Mouse (Mus musculus) neural tube, embryonic 13.5 days (tissue): Measurements from ENCODE around the gene Gm20388. TPM values are rescaled to one million over a fixed set of nuclear protein-coding genes. Genes with fewer than 3 reads are reported as not detected.
"Not testable (repeated sequence)": the region's sequence is repeated elsewhere in the genome, so short reads cannot be mapped to it uniquely, and the experiment has no call there.

Experiments used
- ATAC-seq: fragments of 200-750 bp; cut with Nextera tagmentation; 2 replicates; pipeline ENCODE4 v1.8.0; 2017; ENCODE audit warnings: low read depth, mild to moderate bottlenecking, moderate TSS enrichment, moderate library complexity
- H3K27ac ChIP-seq: fragments of 300-500 bp; sonication (generic); replicated peaks from 2 replicates; pipeline ENCODE4 v1.5.1; 2015; ENCODE audit warnings: moderate library complexity, mild to moderate bottlenecking, inconsistent platforms
- H3K27me3 ChIP-seq: fragments of 300-500 bp; sonication (generic); 2 replicates; pipeline ENCODE4 v1.6.1; 2015; ENCODE audit warnings: mild to moderate bottlenecking, inconsistent platforms
- H3K36me3 ChIP-seq: fragments of 300-500 bp; sonication (generic); 2 replicates; pipeline ENCODE4 v1.6.1; 2015; ENCODE audit warnings: mild to moderate bottlenecking, inconsistent platforms
- H3K4me1 ChIP-seq: fragments of 300-500 bp; sonication (generic); replicated peaks from 2 replicates; pipeline ENCODE4 v1.6.1; 2015; ENCODE audit warnings: inconsistent platforms
- H3K4me2 ChIP-seq: fragments of 300-500 bp; sonication (generic); 2 replicates; pipeline ENCODE4 v1.6.1; 2015; ENCODE audit warnings: inconsistent platforms, mild to moderate bottlenecking, moderate library complexity
- H3K4me3 ChIP-seq: fragments of 300-500 bp; sonication (generic); 2 replicates; pipeline ENCODE4 v1.5.1; 2015; ENCODE audit warnings: mild to moderate bottlenecking, inconsistent platforms
- H3K9ac ChIP-seq: fragments of 300-500 bp; sonication (generic); 2 replicates; pipeline ENCODE4 v1.6.1; 2015; ENCODE audit warnings: moderate library complexity, mild to moderate bottlenecking, inconsistent platforms
- H3K9me3 ChIP-seq: fragments of 300-500 bp; sonication (generic); 2 replicates; pipeline ENCODE4 v1.6.1; 2016; ENCODE audit warnings: inconsistent platforms
- WGBS: fragments of 180-500 bp; shearing (Covaris S2); methylation state at CpG from one replicate; pipeline ENCODE4 v1.1.7; 2015; 5-methylcytosine and 5-hydroxymethylcytosine counted together
- polyA plus RNA-seq: library from polyadenylated mRNA; unstranded; fragments of >200 nt; fragmentation: Nextera tagmentation; extraction: Ambion mirVana; gene quantifications from 2 replicates; pipeline ENCODE4 v1.2.1, GENCODE M21; 2015

Gene Gm20388
- polyA plus RNA-seq, 1 experiment from 2014 or later = 0.27 TPM

GRCm38 (mm10) chr8:121128531-121129264 is 1218.1 kb downstream of the Gm20388 start:
- Histone ChIP-seq H3K4me2 (peak overlapping the region; percentile 36), H3K27me3 (peaks cover 96% of the 10 kb centered on the region)

GRCm38 (mm10) chr8:121129265-121129940 is 1218.8 kb downstream of the Gm20388 start:
- no peaks in the 10 kb centered on the region for H3K9me3 ChIP-seq
- H3K27ac ChIP-seq = no peak overlapping the region
- H3K4me2 ChIP-seq = 0 out of 2 replicates have a peak overlapping the region, but pooled peaks have one; percentile 36
- ATAC-seq = no peak
- H3K27me3 ChIP-seq = peaks cover 91% of the 10 kb centered on the region
- H3K4me1 ChIP-seq = peaks cover 30% of the 10 kb centered on the region
- WGBS = 13% methylated on average over 16 of the region's 16 CpGs
- no peaks in the 10 kb centered on the region for H3K36me3 ChIP-seq
- H3K9ac ChIP-seq = no peak overlapping the region
- no peak overlapping the region for H3K4me3 ChIP-seq

More at GRCm38 (mm10) chr8:121128531-121129264, 1218.1 kb downstream of the Gm20388 start:
- H3K36me3 ChIP-seq = no peaks in the 10 kb centered on the region
- no peak overlapping the region for H3K27ac ChIP-seq
- H3K4me1 ChIP-seq = peaks cover 30% of the 10 kb centered on the region
- no peaks in the 10 kb centered on the region for H3K9me3 ChIP-seq
- no peak for ATAC-seq
- 1% methylated on average over 55 of the region's 55 CpGs for WGBS
- H3K4me3 ChIP-seq = peak overlapping the region; percentile 9; the same call in 1 of the 2 replicates
- H3K9ac ChIP-seq = no peak overlapping the region

GRCm38 (mm10) chr8:121130522-121130921 is 1219.9 kb downstream of the Gm20388 start:
- Histone ChIP-seq H3K4me3 (no peak overlapping the region), H3K9ac (no peak overlapping the region), H3K27ac (no peak overlapping the region), H3K4me1 (peaks cover 21% of the 10 kb centered on the region), H3K36me3 (no peaks in the 10 kb centered on the region), H3K9me3 (no peaks in the 10 kb centered on the region), H3K4me2 (no peak overlapping the region), H3K27me3 (peaks cover 87% of the 10 kb centered on the region)
- WGBS = 36% methylated on average over 5 of the region's 5 CpGs
- ATAC-seq = no peak

GRCm38 (mm10) chr8:121132961-121133513 is 1222.4 kb downstream of the Gm20388 start:
- Histone ChIP-seq H3K9ac (no peak overlapping the region), H3K9me3 (peaks cover 9% of the 10 kb centered on the region), H3K36me3 (no peaks in the 10 kb centered on the region), H3K27me3 (peaks cover 65% of the 10 kb centered on the region), H3K4me3 (no peak overlapping the region), H3K4me2 (no peak overlapping the region), H3K4me1 (peaks cover 12% of the 10 kb centered on the region), H3K27ac (no peak overlapping the region)
- WGBS = 68% methylated on average over 5 of the region's 5 CpGs
- ATAC-seq = no peak

GRCm38 (mm10) chr8:121134102-121134501 is 1223.5 kb downstream of the Gm20388 start:
- peaks cover under 1% of the 10 kb centered on the region; the same call in 1 of the 2 replicates for H3K4me1 ChIP-seq
- WGBS = 86% methylated on average over 10 of the region's 10 CpGs
- no peaks in the 10 kb centered on the region for H3K36me3 ChIP-seq
- H3K9me3 ChIP-seq = peaks cover 10% of the 10 kb centered on the region
- H3K9ac ChIP-seq = no peak overlapping the region
- no peak overlapping the region for H3K27ac ChIP-seq
- H3K4me3 ChIP-seq = no peak overlapping the region
- H3K27me3 ChIP-seq = peaks cover 55% of the 10 kb centered on the region
- H3K4me2 ChIP-seq = no peak overlapping the region
- no peak for ATAC-seq

GRCm38 (mm10) chr8:121134512-121134911 is 1223.9 kb downstream of the Gm20388 start:
- peaks cover 10% of the 10 kb centered on the region for H3K9me3 ChIP-seq
- 88% methylated on average over 11 of the region's 11 CpGs for WGBS
- H3K9ac ChIP-seq = no peak overlapping the region
- no peak for ATAC-seq
- no peak overlapping the region for H3K4me3 ChIP-seq
- no peak overlapping the region for H3K4me2 ChIP-seq
- no peaks in the 10 kb centered on the region for H3K36me3 ChIP-seq
- no peaks in the 10 kb centered on the region for H3K4me1 ChIP-seq
- H3K27ac ChIP-seq = no peak overlapping the region
- peaks cover 50% of the 10 kb centered on the region for H3K27me3 ChIP-seq

- Histone ChIP-seq H3K27me3 (peaks cover 36% of the 10 kb centered on the region), H3K36me3 (no peaks in the 10 kb centered on the region), H3K4me3 (no peak overlapping the region), H3K4me1 (no peaks in the 10 kb centered on the region), H3K9me3 (peaks cover 10% of the 10 kb centered on the region), H3K9ac (no peak overlapping the region), H3K4me2 (no peak overlapping the region), H3K27ac (no peak overlapping the region)
- WGBS = 95% methylated on average over 6 of the region's 6 CpGs
- ATAC-seq = no peak
Measured at GRCm38 (mm10) chr8:121136856-121137255, 1226.2 kb downstream of the Gm20388 start.

- WGBS = 78% methylated on average over 5 of the region's 6 CpGs
- H3K36me3 ChIP-seq, ATAC-seq, H3K9me3 ChIP-seq, H3K4me2 ChIP-seq, H3K4me1 ChIP-seq, H3K27ac ChIP-seq, H3K4me3 ChIP-seq, H3K9ac ChIP-seq: not testable (repeated sequence)
- H3K27me3 ChIP-seq = peaks cover 36% of the 10 kb centered on the region
Measured at GRCm38 (mm10) chr8:121145457-121146134, 1235.0 kb downstream of the Gm20388 start.

- Histone ChIP-seq H3K27me3 (peaks cover 10% of the 10 kb centered on the region; the same call in 1 of the 2 replicates), H3K9ac (no peak overlapping the region), H3K4me2 (no peak overlapping the region), H3K27ac (no peak overlapping the region), H3K4me1 (peaks cover 4% of the 10 kb centered on the region; the same call in 1 of the 2 replicates), H3K4me3 (no peak overlapping the region), H3K9me3 (no peaks in the 10 kb centered on the region), H3K36me3 (no peaks in the 10 kb centered on the region)
- WGBS = 12% methylated on average over 8 of the region's 8 CpGs
- ATAC-seq = no peak
Measured at GRCm38 (mm10) chr8:121148573-121149083, 1238.0 kb downstream of the Gm20388 start.

- WGBS = 66% methylated on average over 12 of the region's 12 CpGs
- no peak for ATAC-seq
Measured at GRCm38 (mm10) chr8:121152394-121152793, 1241.8 kb downstream of the Gm20388 start.

GRCm38 (mm10) chr8:121156990-121157491 is 1246.4 kb downstream of the Gm20388 start:
- 92% methylated on average over 7 of the region's 7 CpGs for WGBS
- no peaks in the 10 kb centered on the region for H3K4me1 ChIP-seq
- H3K27ac ChIP-seq = no peak overlapping the region
- H3K4me3 ChIP-seq = no peak overlapping the region
- peaks cover 6% of the 10 kb centered on the region; the same call in 1 of the 2 replicates for H3K27me3 ChIP-seq
- no peak overlapping the region for H3K9ac ChIP-seq
- no peak for ATAC-seq
- H3K36me3 ChIP-seq = no peaks in the 10 kb centered on the region
- no peaks in the 10 kb centered on the region for H3K9me3 ChIP-seq
- H3K4me2 ChIP-seq = no peak overlapping the region

More at GRCm38 (mm10) chr8:121152394-121152793, 1241.8 kb downstream of the Gm20388 start:
- no peak overlapping the region for H3K27ac ChIP-seq
- H3K4me3 ChIP-seq = no peak overlapping the region
- H3K4me1 ChIP-seq = peaks cover 4% of the 10 kb centered on the region; the same call in 1 of the 2 replicates
- no peaks in the 10 kb centered on the region for H3K36me3 ChIP-seq
- no peak overlapping the region for H3K9ac ChIP-seq
- H3K9me3 ChIP-seq = no peaks in the 10 kb centered on the region
- no peak overlapping the region for H3K4me2 ChIP-seq
- 0 out of 2 replicates have a peak, but pooled peaks cover 3% of the 10 kb centered on the region for H3K27me3 ChIP-seq
